Mouse (Mus musculus) neural tube, embryonic 15.5 days (tissue): ENCODE results near the gene Rfx2. TPM values are rescaled to one million over a fixed set of nuclear protein-coding genes. Genes with fewer than 3 reads are reported as not detected.

Experiments
- ATAC-seq: fragments of 200-750 bp; cut with Nextera tagmentation; 2 replicates; pipeline ENCODE4 v1.8.0; 2017; ENCODE audit warnings: mild to moderate bottlenecking, moderate TSS enrichment, moderate library complexity; ENCODE audit not compliant: low FRiP score
- H3K27ac ChIP-seq: fragments of 300-500 bp; sonication (generic); replicated peaks from 2 replicates; pipeline ENCODE4 v1.5.1; 2015; ENCODE audit warnings: mild to moderate bottlenecking, inconsistent platforms
- H3K27me3 ChIP-seq: fragments of 300-500 bp; sonication (generic); replicated peaks from 2 replicates; pipeline ENCODE4 v1.6.1; 2015; ENCODE audit warnings: inconsistent platforms
- H3K36me3 ChIP-seq: fragments of 300-500 bp; sonication (generic); 2 replicates; pipeline ENCODE4 v1.6.1; 2015; ENCODE audit warnings: inconsistent platforms
- H3K4me1 ChIP-seq: fragments of 300-500 bp; sonication (generic); 2 replicates; pipeline ENCODE4 v1.6.1; 2015; ENCODE audit warnings: inconsistent platforms
- H3K4me2 ChIP-seq: fragments of 300-500 bp; sonication (generic); 2 replicates; pipeline ENCODE4 v1.6.1; 2015; ENCODE audit warnings: inconsistent platforms, mild to moderate bottlenecking, moderate library complexity
- H3K4me3 ChIP-seq: fragments of 300-500 bp; sonication (generic); replicated peaks from 2 replicates; pipeline ENCODE4 v1.5.1; 2015; ENCODE audit warnings: mild to moderate bottlenecking, inconsistent platforms
- H3K9ac ChIP-seq: fragments of 300-500 bp; sonication (generic); replicated peaks from 2 replicates; pipeline ENCODE4 v1.6.1; 2015; ENCODE audit warnings: mild to moderate bottlenecking, inconsistent platforms
- H3K9me3 ChIP-seq: fragments of 300-500 bp; sonication (generic); replicated peaks from 2 replicates; pipeline ENCODE4 v1.6.1; 2016; ENCODE audit warnings: inconsistent platforms
- WGBS: fragments of 180-500 bp; shearing (Covaris S2); methylation state at CpG from one replicate; pipeline ENCODE4 v1.1.7; 2015; ENCODE audit warnings: mixed read lengths; 5-methylcytosine and 5-hydroxymethylcytosine counted together
- polyA plus RNA-seq: library from polyadenylated mRNA; unstranded; fragments of >200 nt; fragmentation: Nextera tagmentation; extraction: Ambion mirVana; gene quantifications from 2 replicates; pipeline ENCODE4 v1.2.1, GENCODE M21; 2015

Rfx2 gene
- polyA plus RNA-seq, 1 experiment from 2014 or later = 5.1 TPM

DNA sequence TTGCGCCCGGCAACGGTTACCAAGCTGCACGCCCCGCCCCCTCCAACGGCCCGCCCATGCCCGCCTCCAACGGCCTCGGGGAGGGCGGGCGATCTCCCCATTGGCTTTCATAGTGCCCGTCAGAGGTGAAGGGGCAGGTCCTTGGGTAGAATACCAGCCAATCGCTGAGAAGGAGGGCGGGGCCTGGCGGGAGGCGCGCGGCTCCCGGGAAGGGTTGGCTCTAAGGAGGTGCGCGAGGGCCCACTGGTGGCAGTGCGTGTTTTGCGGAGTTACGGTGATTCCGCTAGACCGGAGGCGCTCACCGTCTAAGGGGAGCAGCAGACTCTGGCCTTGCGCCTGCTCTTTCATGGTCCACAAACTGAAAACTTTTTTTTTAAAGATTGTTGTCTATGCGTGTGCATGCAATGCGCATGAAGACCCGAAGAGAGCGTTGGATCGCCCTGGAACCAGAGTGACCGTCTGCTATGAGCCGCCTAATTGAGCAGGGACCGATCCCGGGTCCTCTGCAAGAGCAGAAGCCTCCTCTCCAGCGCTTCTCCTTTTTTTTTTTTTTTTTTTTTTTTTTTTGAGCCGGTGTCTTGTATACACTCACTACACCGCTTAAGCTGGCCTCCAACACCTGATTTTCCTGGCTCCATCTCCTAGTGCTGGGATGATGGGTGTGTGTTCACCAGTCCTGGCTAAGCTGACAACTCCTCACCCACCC, 451 bp upstream of the Rfx2 start:
- no peaks in the 10 kb centered on the region for H3K36me3 ChIP-seq
- peak overlapping the region; percentile 88 for H3K4me2 ChIP-seq
- H3K4me1 ChIP-seq = peaks cover 22% of the 10 kb centered on the region
- peaks cover 22% of the 10 kb centered on the region for H3K27me3 ChIP-seq
- 0 out of 2 replicates have a peak overlapping the region, but pooled peaks have one; percentile 23 for H3K27ac ChIP-seq
- no peaks in the 10 kb centered on the region for H3K9me3 ChIP-seq
- ATAC-seq = peak; percentile 99
- under 1% methylated on average over 42 of the region's 42 CpGs for WGBS
- H3K9ac ChIP-seq = peak overlapping the region; percentile 43
- H3K4me3 ChIP-seq = peak overlapping the region; percentile 64

DNA sequence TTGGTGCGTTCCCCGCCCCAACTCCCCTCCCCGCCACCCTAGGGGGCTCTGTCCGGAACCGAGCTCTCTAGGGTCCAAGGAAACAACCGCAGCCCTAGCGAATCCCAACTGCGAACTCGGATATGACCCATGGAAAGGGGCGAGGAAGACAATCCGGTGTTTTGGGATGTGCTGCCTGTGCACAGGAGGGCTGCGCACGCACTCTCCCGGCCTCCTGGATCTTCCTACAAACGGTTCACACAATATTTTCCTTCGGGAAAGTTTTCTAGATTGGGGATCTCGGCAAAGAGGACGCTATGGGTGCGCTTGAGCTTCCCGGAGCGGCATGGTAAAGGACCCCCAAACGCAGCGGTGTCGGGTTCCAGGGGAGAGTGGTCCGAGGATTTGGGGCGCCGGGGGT, 1.0 kb downstream of the Rfx2 start:
- under 1% methylated on average over 27 of the region's 27 CpGs for WGBS
- Histone ChIP-seq H3K27me3 (peaks cover 22% of the 10 kb centered on the region), H3K36me3 (no peaks in the 10 kb centered on the region), H3K9me3 (no peaks in the 10 kb centered on the region), H3K4me2 (peak overlapping the region; percentile 88), H3K4me1 (peaks cover 22% of the 10 kb centered on the region), H3K27ac (peak overlapping the region; percentile 54; the same call in 1 of the 2 replicates), H3K4me3 (peak overlapping the region; percentile 64), H3K9ac (peak overlapping the region; percentile 32; the same call in 1 of the 2 replicates)
- no peak for ATAC-seq

DNA sequence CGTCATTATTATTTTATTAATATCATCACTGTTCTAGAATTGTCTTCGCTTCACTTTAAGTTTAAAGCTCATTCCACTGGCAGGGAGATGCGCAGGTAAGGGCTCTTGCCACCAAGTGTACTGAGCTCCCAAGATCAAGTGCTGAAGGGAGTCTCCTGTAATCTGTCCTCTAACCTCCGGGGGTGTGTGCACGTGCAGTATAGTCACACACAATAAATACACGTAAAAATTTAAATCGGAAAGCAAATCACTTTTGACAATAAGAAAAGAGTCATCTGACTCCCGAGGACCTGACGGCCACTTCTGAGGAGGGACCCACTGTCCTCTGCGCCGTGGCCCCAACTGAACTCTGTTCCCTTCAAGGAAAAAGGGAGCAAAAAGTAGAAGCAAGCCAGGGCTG, 1.6 kb downstream of the Rfx2 start:
- peak overlapping the region; percentile 64 for H3K4me3 ChIP-seq
- peaks cover 22% of the 10 kb centered on the region for H3K27me3 ChIP-seq
- H3K4me2 ChIP-seq = peak overlapping the region; percentile 88
- WGBS = 31% methylated on average over 11 of the region's 11 CpGs
- H3K4me1 ChIP-seq = peaks cover 22% of the 10 kb centered on the region
- no peaks in the 10 kb centered on the region for H3K9me3 ChIP-seq
- H3K36me3 ChIP-seq = no peaks in the 10 kb centered on the region
- no peak overlapping the region for H3K9ac ChIP-seq
- no peak for ATAC-seq
- no peak overlapping the region for H3K27ac ChIP-seq

DNA sequence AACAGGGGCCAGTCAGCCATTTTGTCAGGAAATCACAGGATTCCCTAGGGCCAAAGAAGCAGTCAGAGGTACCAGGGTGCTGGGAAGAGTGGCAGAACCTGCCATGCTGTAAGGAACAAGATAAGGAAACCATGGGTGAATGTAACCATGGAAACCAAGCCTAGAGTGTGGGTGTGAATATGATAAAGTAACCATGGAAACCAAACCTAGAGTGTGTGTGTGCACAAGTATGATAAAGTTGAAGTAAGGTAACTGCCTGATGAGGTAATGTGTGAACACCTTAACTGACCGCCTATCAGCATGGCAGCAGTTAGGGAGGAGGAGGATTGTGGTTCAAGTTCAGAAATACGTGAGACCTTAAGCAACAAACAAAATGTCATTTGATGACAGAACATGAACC, 4.1 kb downstream of the Rfx2 start:
- no peak overlapping the region for H3K27ac ChIP-seq
- peaks cover 21% of the 10 kb centered on the region for H3K4me1 ChIP-seq
- no peak overlapping the region for H3K4me2 ChIP-seq
- no peaks in the 10 kb centered on the region for H3K9me3 ChIP-seq
- peaks cover 22% of the 10 kb centered on the region for H3K27me3 ChIP-seq
- 93% methylated on average over 2 of the region's 2 CpGs for WGBS
- H3K36me3 ChIP-seq = no peaks in the 10 kb centered on the region
- H3K4me3 ChIP-seq = no peak overlapping the region
- no peak for ATAC-seq
- H3K9ac ChIP-seq = no peak overlapping the region

DNA sequence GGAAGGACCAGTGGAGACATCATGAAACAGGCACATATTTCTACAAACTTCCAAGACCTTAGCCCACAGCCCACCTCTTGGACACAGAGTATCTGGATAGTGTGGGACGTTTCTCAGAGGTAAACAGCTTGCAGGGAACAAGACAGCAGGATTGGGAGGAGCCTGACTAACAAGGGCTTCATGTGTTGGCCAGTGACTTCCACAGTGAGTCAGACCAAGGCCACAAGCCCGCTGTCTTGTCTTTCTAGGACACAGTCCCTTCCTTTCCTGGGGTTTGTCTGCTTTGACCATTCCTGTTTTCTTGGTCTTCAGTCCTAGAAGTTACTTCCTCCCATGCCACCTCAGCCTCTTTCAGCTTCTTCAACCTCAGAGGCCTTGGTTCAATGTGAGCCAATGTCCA, 7.5 kb downstream of the Rfx2 start:
- no peak for ATAC-seq
- Histone ChIP-seq H3K4me3 (no peak overlapping the region), H3K4me2 (no peak overlapping the region), H3K9ac (no peak overlapping the region), H3K27me3 (peaks cover 4% of the 10 kb centered on the region; the same call in 1 of the 2 replicates), H3K9me3 (no peaks in the 10 kb centered on the region), H3K27ac (no peak overlapping the region), H3K4me1 (0 out of 2 replicates have a peak, but pooled peaks cover 3% of the 10 kb centered on the region), H3K36me3 (no peaks in the 10 kb centered on the region)
- 73% methylated on average over 2 of the region's 2 CpGs for WGBS

DNA sequence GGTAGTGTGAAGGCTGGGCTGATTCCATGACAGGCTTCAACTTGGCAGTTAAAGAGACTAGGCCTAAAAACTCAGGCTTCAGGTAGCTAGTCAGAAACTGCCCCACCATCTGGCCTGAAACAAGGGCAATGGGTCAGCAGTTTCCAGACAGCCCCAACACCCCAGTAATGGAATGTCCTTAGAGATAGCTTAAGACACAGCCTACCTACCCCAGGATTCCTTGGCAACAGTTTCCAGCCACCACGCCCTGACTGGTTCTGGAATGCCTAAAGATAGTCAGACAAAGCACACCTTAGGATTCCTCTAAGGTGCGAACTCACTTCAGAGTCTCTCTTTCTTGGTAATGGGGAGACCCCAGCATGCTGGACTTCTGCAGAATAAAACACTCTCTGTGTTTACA, 8.4 kb downstream of the Rfx2 start:
- WGBS = 84% methylated on average over 2 of the region's 2 CpGs
- Histone ChIP-seq H3K4me1 (0 out of 2 replicates have a peak, but pooled peaks cover 3% of the 10 kb centered on the region), H3K9ac (no peak overlapping the region), H3K27ac (no peak overlapping the region), H3K36me3 (no peaks in the 10 kb centered on the region), H3K4me2 (no peak overlapping the region), H3K4me3 (no peak overlapping the region), H3K9me3 (no peaks in the 10 kb centered on the region), H3K27me3 (no peaks in the 10 kb centered on the region)
- no peak for ATAC-seq

DNA sequence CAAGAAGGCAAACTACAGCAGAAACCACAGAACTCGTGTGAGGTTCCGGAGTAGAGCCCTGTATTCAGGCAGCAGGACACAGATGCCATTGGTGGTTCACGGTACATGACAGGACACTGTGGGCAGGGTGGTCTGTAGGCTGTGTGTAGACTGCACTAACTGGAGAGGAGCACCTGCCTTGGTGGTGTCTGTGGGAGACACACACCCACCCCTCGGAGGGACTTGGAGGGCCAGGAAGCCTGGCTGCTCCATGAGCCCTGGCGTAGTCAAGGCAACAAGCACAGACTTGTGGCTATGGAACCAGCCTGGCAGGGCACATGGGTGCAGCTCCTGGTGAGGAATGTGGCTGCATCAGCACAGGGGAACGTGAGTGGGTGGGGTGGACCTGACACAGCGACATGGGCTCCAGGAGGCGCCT, 11.1 kb downstream of the Rfx2 start:
- Histone ChIP-seq H3K9me3 (no peaks in the 10 kb centered on the region), H3K27me3 (no peaks in the 10 kb centered on the region), H3K9ac (no peak overlapping the region), H3K27ac (peak overlapping the region; percentile 64), H3K36me3 (no peaks in the 10 kb centered on the region), H3K4me1 (peaks cover 9% of the 10 kb centered on the region), H3K4me3 (no peak overlapping the region), H3K4me2 (no peak overlapping the region)
- WGBS = 63% methylated on average over 8 of the region's 8 CpGs
- peak; percentile 53 for ATAC-seq

DNA sequence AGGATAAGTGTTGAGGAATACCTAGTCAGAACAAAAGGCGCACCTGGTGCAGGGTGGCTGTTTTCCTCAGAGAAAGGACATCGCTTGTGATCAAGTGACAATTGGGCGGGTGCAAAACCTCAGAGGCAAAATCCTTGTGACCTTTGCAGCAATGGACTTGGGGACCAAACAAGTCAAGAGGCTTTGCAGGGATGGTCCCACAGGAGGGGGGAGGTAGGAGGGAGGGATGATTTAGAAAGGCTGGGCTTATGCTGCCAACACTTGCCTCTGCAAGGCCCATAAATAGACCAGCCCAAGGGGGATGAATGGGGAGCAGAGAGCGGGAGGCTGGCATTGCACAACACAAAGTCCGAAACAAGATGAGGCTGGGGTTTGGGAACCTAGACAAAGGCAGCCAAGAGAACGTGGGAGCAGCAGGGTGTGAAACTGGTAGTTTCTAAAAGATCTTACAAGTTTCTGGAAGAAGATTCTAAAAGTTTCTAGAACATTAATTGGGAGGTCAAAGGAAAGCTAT, 11.7 kb downstream of the Rfx2 start:
- Histone ChIP-seq H3K27ac (peak overlapping the region; percentile 64), H3K4me1 (peaks cover 15% of the 10 kb centered on the region), H3K9me3 (no peaks in the 10 kb centered on the region), H3K9ac (no peak overlapping the region), H3K27me3 (no peaks in the 10 kb centered on the region), H3K4me2 (no peak overlapping the region), H3K36me3 (no peaks in the 10 kb centered on the region), H3K4me3 (no peak overlapping the region)
- WGBS = 50% methylated on average over 6 of the region's 6 CpGs
- ATAC-seq = no peak

DNA sequence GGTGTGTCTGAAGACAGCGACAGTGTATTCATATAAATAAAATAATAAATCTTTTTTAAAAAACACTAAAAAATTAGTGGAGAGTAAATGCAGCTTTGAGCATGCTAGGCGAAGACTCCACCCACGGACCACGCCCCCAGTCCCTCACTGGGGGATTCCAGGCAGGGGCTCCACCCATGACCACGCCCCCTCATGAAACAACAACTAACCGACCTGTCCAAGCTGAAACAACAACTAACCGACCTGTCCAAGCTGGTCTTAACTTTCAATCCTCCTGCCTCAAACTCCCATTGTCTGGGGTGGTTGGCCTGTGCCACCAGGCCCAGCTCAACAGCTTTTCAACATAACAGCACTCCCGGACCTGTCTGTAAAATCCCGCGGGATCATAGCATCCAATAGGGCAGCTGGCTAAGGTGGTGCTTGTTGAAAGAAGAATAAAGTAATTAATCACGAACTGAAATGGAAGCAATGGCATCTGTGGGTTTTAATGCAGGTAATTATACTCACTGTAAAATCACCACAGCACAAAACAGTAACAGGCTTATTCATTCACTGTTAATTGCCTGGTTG, 12.7 kb downstream of the Rfx2 start:
- Histone ChIP-seq H3K36me3 (no peaks in the 10 kb centered on the region), H3K9ac (no peak overlapping the region), H3K27ac (peak overlapping the region; percentile 64; the same call in 1 of the 2 replicates), H3K27me3 (no peaks in the 10 kb centered on the region), H3K9me3 (no peaks in the 10 kb centered on the region), H3K4me2 (no peak overlapping the region), H3K4me3 (no peak overlapping the region), H3K4me1 (peaks cover 20% of the 10 kb centered on the region)
- no peak for ATAC-seq
- WGBS = 31% methylated on average over 11 of the region's 11 CpGs

DNA sequence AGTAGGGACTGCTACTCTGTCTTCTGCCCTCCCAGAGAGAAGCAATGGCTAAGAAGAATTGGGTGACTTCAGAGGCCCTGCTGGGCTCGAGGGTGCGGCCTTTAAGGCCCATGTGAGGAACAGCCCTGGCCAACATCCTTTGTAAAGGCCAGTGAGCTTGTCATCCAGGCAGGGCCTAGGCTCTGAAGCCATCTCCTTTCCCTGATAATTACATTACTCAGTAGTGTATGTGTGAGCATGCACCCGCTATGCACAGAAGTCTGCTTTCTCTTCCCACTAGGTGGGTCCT, 15.8 kb downstream of the Rfx2 start:
- peak overlapping the region; percentile 78 for H3K27ac ChIP-seq
- 51% methylated on average over 3 of the region's 3 CpGs for WGBS
- H3K4me2 ChIP-seq = no peak overlapping the region; the same call in 1 of the 2 replicates
- peaks cover 31% of the 10 kb centered on the region for H3K4me1 ChIP-seq
- H3K9ac ChIP-seq = no peak overlapping the region
- H3K9me3 ChIP-seq = no peaks in the 10 kb centered on the region
- H3K4me3 ChIP-seq = no peak overlapping the region
- no peaks in the 10 kb centered on the region for H3K27me3 ChIP-seq
- no peak for ATAC-seq
- H3K36me3 ChIP-seq = no peaks in the 10 kb centered on the region

DNA sequence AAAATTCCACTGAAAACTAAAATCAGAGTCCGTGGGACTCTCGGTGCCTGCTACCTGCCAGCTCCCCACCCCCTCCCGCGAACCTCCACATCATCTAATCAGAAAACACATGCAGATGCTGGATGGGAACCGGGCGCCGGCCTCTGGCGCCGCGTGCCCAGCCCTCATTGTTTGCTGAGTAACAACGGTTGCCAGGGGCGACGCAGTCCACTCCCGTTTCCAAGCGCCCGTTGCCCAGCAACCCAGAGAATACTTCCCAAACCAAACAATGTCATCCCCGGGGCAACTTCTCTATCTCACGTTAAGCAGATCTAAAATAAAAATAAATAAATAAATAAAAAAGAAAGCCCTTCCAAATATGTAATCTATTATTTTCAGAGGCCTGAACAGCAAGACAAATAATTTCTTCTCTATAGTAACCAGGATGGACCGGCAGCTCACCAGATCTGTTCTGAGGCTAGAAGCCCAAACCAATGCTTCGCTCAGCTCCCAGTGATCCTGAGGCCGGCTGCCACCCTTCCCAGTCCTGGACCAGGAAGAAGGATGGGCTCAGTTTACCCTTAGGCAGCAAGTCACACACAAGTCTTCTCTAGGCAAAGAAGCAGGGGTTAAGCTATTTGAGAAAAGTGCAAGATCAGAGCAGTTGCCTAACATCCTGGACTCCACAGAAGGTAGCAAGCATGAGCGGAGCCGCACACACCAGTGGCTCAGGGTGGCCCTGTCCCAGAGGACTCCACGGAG, 16.3 kb downstream of the Rfx2 start:
- Histone ChIP-seq H3K9me3 (no peaks in the 10 kb centered on the region), H3K36me3 (no peaks in the 10 kb centered on the region), H3K27me3 (no peaks in the 10 kb centered on the region), H3K27ac (peak overlapping the region; percentile 78), H3K9ac (no peak overlapping the region), H3K4me1 (peaks cover 37% of the 10 kb centered on the region), H3K4me2 (peak overlapping the region; percentile 45), H3K4me3 (no peak overlapping the region)
- WGBS = 8% methylated on average over 24 of the region's 24 CpGs
- ATAC-seq = peak; percentile 80
